30 mouse cellular contexts compared by ENCODE assay signal in the genomic region with DNA sequence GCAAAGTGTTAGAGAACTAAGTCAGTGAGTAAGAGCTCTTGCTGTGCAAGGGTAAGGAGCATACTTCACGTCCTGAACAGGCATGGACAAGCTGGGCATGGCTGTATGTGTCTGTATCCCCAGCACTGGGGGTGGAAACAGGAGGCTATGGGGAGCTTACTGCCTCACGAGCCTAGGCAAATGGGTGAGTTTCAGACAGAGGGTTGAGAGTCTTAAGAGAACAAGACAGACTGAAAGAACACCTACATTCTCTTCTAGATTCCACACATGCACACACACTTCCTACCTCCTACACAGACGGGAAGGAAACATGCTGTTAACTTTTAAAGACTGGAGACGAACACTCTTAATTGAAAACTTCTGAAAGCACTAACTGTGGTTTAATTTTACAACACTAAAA.
DNase-seq lines count a peak whose midpoint lies in the region; ATAC-seq and TF ChIP-seq lines count a peak whose summit lies in the region.
"Had no signal": no experiment of that assay in that cellular context is flagged by ENCODE, and none has a peak within 500 bp of the region (broad histone marks: within the 10 kb centered on the region; RNA-seq: fewer than 3 reads in every experiment).

No protein-coding gene starts in this region.

- ATAC-seq in frontal cortex, adult (ENCODE audit: low TSS enrichment), result peak; percentile 99
- ATAC-seq in kidney, embryonic 14.5 days (ENCODE audit: low FRiP score, low TSS enrichment), result no peak
- ATAC-seq: activated CD4-positive, CD25-positive, alpha-beta regulatory T cell, adult 4 months; CD4-positive, CD25-positive, alpha-beta regulatory T cell, adult 4 months; forebrain, embryonic 14.5 days; Patski had no signal

- H3K27ac ChIP-seq in layer of hippocampus, adult 2 months, result peak overlapping the region; percentile 43; the same call in 1 of the 2 replicates
- no peak overlapping the region for H3K27ac ChIP-seq in kidney, embryonic 14.5 days (ENCODE audit: low read depth, low read length)
- H3K27ac ChIP-seq: embryonic facial prominence, embryonic 13.5 days; embryonic facial prominence, embryonic 15.5 days; forebrain, embryonic 10.5 days; forebrain, embryonic 12.5 days had no signal

- H3K36me3 ChIP-seq in kidney, embryonic 14.5 days (ENCODE audit: control insufficient read depth, insufficient read depth, low read length), result peaks cover 43% of the 10 kb centered on the region

- H3K9ac ChIP-seq in kidney, embryonic 14.5 days (ENCODE audit: low read depth, low read length), result no peak overlapping the region
- H3K9ac ChIP-seq: embryonic facial prominence, embryonic 13.5 days; embryonic facial prominence, embryonic 15.5 days; forebrain, embryonic 12.5 days had no signal

- no peaks in the 10 kb centered on the region for H3K4me1 ChIP-seq in kidney, embryonic 14.5 days (ENCODE audit: control insufficient read depth, insufficient read depth, low read length)
- H3K4me1 ChIP-seq: embryonic facial prominence, embryonic 13.5 days; embryonic facial prominence, embryonic 15.5 days; forebrain, embryonic 10.5 days; forebrain, embryonic 12.5 days had no signal

- no peak for DNase-seq in frontal cortex, postnatal 10 days (ENCODE audit: low spot score in 2 of 2)
- DNase-seq in layer of hippocampus, adult 2 months (ENCODE audit: low spot score in 2 of 2), result peak in 1 of 2 experiments; percentile 35
- DNase-seq in layer of hippocampus, postnatal 25 days (ENCODE audit: extremely low spot score in 1 of 2, low spot score in 1 of 2), result no peak
- DNase-seq in layer of hippocampus, postnatal 36 days, result peak; percentile 11 to 21
- DNase-seq in layer of hippocampus, adult 9-10 months (ENCODE audit: low spot score), result no peak
- peak; percentile 66 for DNase-seq in brain, adult 2 months (ENCODE audit: low read depth, low spot score)
- DNase-seq: adrenal gland, adult 8-10 months; adrenal gland, postnatal 14 days; adrenal gland, postnatal 36 days; B cell, adult 2 months; cerebellum, adult 11 months; cerebellum, adult 18-20 months; cerebellum, adult 8-10 months; cerebellum, adult 9-11 months; cerebellum, postnatal 14 days; cerebellum, postnatal 36 days; embryo, embryonic 11 days had no signal

- H3K4me2 ChIP-seq in kidney, embryonic 14.5 days (replicated peaks; ENCODE audit: low read depth, low read length), result no peak overlapping the region
- H3K4me2 ChIP-seq: embryonic facial prominence, embryonic 13.5 days; embryonic facial prominence, embryonic 15.5 days; forebrain, embryonic 12.5 days had no signal

- H3K9me3 ChIP-seq in kidney, embryonic 14.5 days (ENCODE audit: control insufficient read depth, low read length), result no peaks in the 10 kb centered on the region
- H3K9me3 ChIP-seq: embryonic facial prominence, embryonic 13.5 days; embryonic facial prominence, embryonic 15.5 days; forebrain, embryonic 10.5 days; forebrain, embryonic 12.5 days; G1E had no signal

- H3K4me3 ChIP-seq in layer of hippocampus, adult 2 months, result no peak overlapping the region
- no peak overlapping the region for H3K4me3 ChIP-seq in kidney, embryonic 14.5 days (ENCODE audit: low read length)
- H3K4me3 ChIP-seq: embryonic facial prominence, embryonic 13.5 days; embryonic facial prominence, embryonic 15.5 days; erythroblast, embryonic 14.5 days; forebrain, embryonic 10.5 days; forebrain, embryonic 12.5 days had no signal

- H3K27me3 ChIP-seq in kidney, embryonic 14.5 days (ENCODE audit: control insufficient read depth, insufficient read depth, low read length), result no peaks in the 10 kb centered on the region
- H3K27me3 ChIP-seq: CH12.LX; embryonic facial prominence, embryonic 13.5 days; embryonic facial prominence, embryonic 15.5 days; forebrain, embryonic 12.5 days; Patski had no signal

- TF ChIP-seq CTCF in layer of hippocampus, adult 2 months (conservative IDR thresholded peaks at IDR 0.05), result no peak

- 88% methylated on average over 4 of the region's 4 CpGs for WGBS in kidney, embryonic 14.5 days

Comparison
In these comparisons a context has a peak if more than half of its experiments do, and no peak if none do; other contexts are left out.
1. DNase-seq: peak in layer of hippocampus, postnatal 36 days (2 of 2) and brain, adult 2 months (single experiment); none in frontal cortex, postnatal 10 days (0 of 2), layer of hippocampus, postnatal 25 days (0 of 2) and layer of hippocampus, adult 9-10 months (single experiment).